Mouse (Mus musculus) kidney, postnatal 0 days (tissue): ENCODE measurements at regions not wholly inside any gene's neighbourhood (a gene's known extent, or its start where the extent isn't known, plus 50 kb on each side); places are given as distances from the start of the nearest gene placed in this dataset.

Experiments used
- ATAC-seq: fragments of 200-750 bp; cut with Nextera tagmentation; replicated peaks from 2 replicates; pipeline ENCODE4 v1.8.0; 2017; ENCODE audit warnings: low read depth, moderate number of reproducible peaks, moderate TSS enrichment, moderate library complexity; ENCODE audit not compliant: low FRiP score
- DNase-seq: peaks from one replicate; pipeline ENCODE4 v3.0.0-alpha.2; 2016; ENCODE audit warnings: low spot score
- H3K27ac ChIP-seq: fragments of 300-500 bp; sonication (generic); 2 replicates; pipeline ENCODE4 v1.5.1; 2014; ENCODE audit warnings: mild to moderate bottlenecking
- H3K27me3 ChIP-seq: fragments of 300-500 bp; sonication (generic); 2 replicates; pipeline ENCODE4 v1.6.1; 2014; ENCODE audit warnings: low read length, mixed read lengths; ENCODE audit not compliant: insufficient read depth
- H3K36me3 ChIP-seq: fragments of 300-500 bp; sonication (generic); 2 replicates; pipeline ENCODE4 v1.6.1; 2014; ENCODE audit warnings: low read length, mixed read lengths; ENCODE audit not compliant: insufficient read depth
- H3K4me1 ChIP-seq: fragments of 300-500 bp; sonication (generic); replicated peaks from 2 replicates; pipeline ENCODE4 v1.6.1; 2014; ENCODE audit warnings: antibody characterized with exemption, low read length, mixed read lengths; ENCODE audit not compliant: insufficient read depth
- H3K4me2 ChIP-seq: fragments of 300-500 bp; sonication (generic); 2 replicates; pipeline ENCODE4 v1.6.1; 2014; ENCODE audit warnings: mild to moderate bottlenecking, low read length, moderate library complexity, mixed read lengths
- H3K4me3 ChIP-seq: fragments of 300-500 bp; sonication (generic); replicated peaks from 2 replicates; pipeline ENCODE4 v1.5.1; 2014; ENCODE audit warnings: low read depth, low read length
- H3K9ac ChIP-seq: fragments of 300-500 bp; sonication (generic); 2 replicates; pipeline ENCODE4 v1.6.1; 2014; ENCODE audit warnings: low read depth, low read length
- H3K9me3 ChIP-seq: fragments of 300-500 bp; sonication (generic); replicated peaks from 2 replicates; pipeline ENCODE4 v1.6.1; 2016; ENCODE audit warnings: low read length, inconsistent platforms, mixed read lengths
- CTCF ChIP-seq: IDR thresholded peaks from 2 replicates; pipeline ENCODE4 v1.5.1; 2016; ENCODE audit warnings: antibody characterized with exemption, low read depth, mild to moderate bottlenecking, moderate library complexity
- WGBS: fragments of 180-500 bp; shearing (Covaris S2); extraction: QIAGEN DNeasy Blood & Tissue Kit; methylation state at CpG from one replicate; pipeline ENCODE4 v1.1.7; 2014; 5-methylcytosine and 5-hydroxymethylcytosine counted together

GRCm38 (mm10) chr2:142964340-142964739 lies 63.0 kb upstream of the Kif16b start:
- no peak overlapping the region for H3K4me3 ChIP-seq
- no peak for ATAC-seq
- no peak overlapping the region for H3K9ac ChIP-seq
- WGBS, result 58% methylated on average over 2 of the region's 2 CpGs
- no peak overlapping the region for H3K27ac ChIP-seq
- no peaks in the 10 kb centered on the region for H3K27me3 ChIP-seq
- no peak for DNase-seq
- H3K9me3 ChIP-seq, result no peaks in the 10 kb centered on the region
- no peak overlapping the region for H3K4me2 ChIP-seq
- H3K36me3 ChIP-seq, result no peaks in the 10 kb centered on the region
- TF ChIP-seq CTCF, result no peak
- H3K4me1 ChIP-seq, result no peaks in the 10 kb centered on the region

GRCm38 (mm10) chr2:142967250-142967649 lies 65.9 kb upstream of the Kif16b start:
- TF ChIP-seq CTCF, result peak; percentile 88
- Histone ChIP-seq H3K27ac (no peak overlapping the region), H3K4me2 (0 out of 2 replicates have a peak overlapping the region, but pooled peaks have one; percentile 10), H3K9me3 (no peaks in the 10 kb centered on the region), H3K4me3 (no peak overlapping the region), H3K27me3 (no peaks in the 10 kb centered on the region), H3K4me1 (no peaks in the 10 kb centered on the region), H3K36me3 (no peaks in the 10 kb centered on the region), H3K9ac (no peak overlapping the region)
- ATAC-seq, result peak; percentile 57; the same call in 1 of the 2 replicates
- DNase-seq, result peak; percentile 89
- WGBS, result 13% methylated on average over 4 of the region's 4 CpGs

GRCm38 (mm10) chr2:142980771-142981170 lies 79.4 kb upstream of the Kif16b start:
- DNase-seq, result no peak
- WGBS, result 47% methylated on average over 4 of the region's 4 CpGs
- Histone ChIP-seq H3K4me1 (no peaks in the 10 kb centered on the region), H3K27ac (no peak overlapping the region), H3K9ac (no peak overlapping the region), H3K4me2 (no peak overlapping the region), H3K4me3 (no peak overlapping the region), H3K9me3 (no peaks in the 10 kb centered on the region), H3K36me3 (no peaks in the 10 kb centered on the region), H3K27me3 (no peaks in the 10 kb centered on the region)
- no peak for ATAC-seq
- no peak for TF ChIP-seq CTCF

- Histone ChIP-seq H3K36me3 (no peaks in the 10 kb centered on the region), H3K9me3 (no peaks in the 10 kb centered on the region), H3K27ac (no peak overlapping the region), H3K27me3 (no peaks in the 10 kb centered on the region), H3K9ac (no peak overlapping the region), H3K4me2 (no peak overlapping the region), H3K4me3 (no peak overlapping the region), H3K4me1 (no peaks in the 10 kb centered on the region)
- no peak for TF ChIP-seq CTCF
- 35% methylated on average over 3 of the region's 3 CpGs for WGBS
- peak; percentile 33 for DNase-seq
- no peak for ATAC-seq
Measured at GRCm38 (mm10) chr2:142988691-142989090, 74.1 kb upstream of the Snrpb2 start.

- Histone ChIP-seq H3K27ac (no peak overlapping the region), H3K4me3 (no peak overlapping the region), H3K4me2 (no peak overlapping the region), H3K9me3 (no peaks in the 10 kb centered on the region), H3K27me3 (no peaks in the 10 kb centered on the region), H3K4me1 (no peaks in the 10 kb centered on the region), H3K9ac (no peak overlapping the region), H3K36me3 (no peaks in the 10 kb centered on the region)
- peak; percentile 11 for DNase-seq
- no peak for TF ChIP-seq CTCF
- ATAC-seq, result no peak
Measured at GRCm38 (mm10) chr2:142996088-142996487, 66.8 kb upstream of the Snrpb2 start.

- H3K4me1 ChIP-seq, result no peaks in the 10 kb centered on the region
- no peaks in the 10 kb centered on the region for H3K27me3 ChIP-seq
- 70% methylated on average over 6 of the region's 6 CpGs for WGBS
- DNase-seq (peak; percentile 13), ATAC-seq (no peak)
- no peak overlapping the region for H3K4me2 ChIP-seq
- no peaks in the 10 kb centered on the region for H3K9me3 ChIP-seq
- H3K4me3 ChIP-seq, result no peak overlapping the region
- TF ChIP-seq CTCF, result no peak
- no peak overlapping the region for H3K9ac ChIP-seq
- H3K36me3 ChIP-seq, result no peaks in the 10 kb centered on the region
- no peak overlapping the region for H3K27ac ChIP-seq
Measured at GRCm38 (mm10) chr2:143002874-143003273, 60.0 kb upstream of the Snrpb2 start.

- no peaks in the 10 kb centered on the region for H3K27me3 ChIP-seq
Measured at GRCm38 (mm10) chr2:143003341-143003740, 59.5 kb upstream of the Snrpb2 start.

More at GRCm38 (mm10) chr2:143003341-143003740, 59.5 kb upstream of the Snrpb2 start:
- Histone ChIP-seq H3K4me2 (no peak overlapping the region), H3K4me3 (no peak overlapping the region), H3K9ac (no peak overlapping the region), H3K4me1 (no peaks in the 10 kb centered on the region), H3K36me3 (no peaks in the 10 kb centered on the region), H3K27ac (no peak overlapping the region), H3K9me3 (no peaks in the 10 kb centered on the region)
- WGBS, result 66% methylated on average over 3 of the region's 3 CpGs
- DNase-seq (no peak), ATAC-seq (no peak)
- no peak for TF ChIP-seq CTCF
